Mouse (Mus musculus): ENCODE measurements around the gene Tnp2.

DNA sequence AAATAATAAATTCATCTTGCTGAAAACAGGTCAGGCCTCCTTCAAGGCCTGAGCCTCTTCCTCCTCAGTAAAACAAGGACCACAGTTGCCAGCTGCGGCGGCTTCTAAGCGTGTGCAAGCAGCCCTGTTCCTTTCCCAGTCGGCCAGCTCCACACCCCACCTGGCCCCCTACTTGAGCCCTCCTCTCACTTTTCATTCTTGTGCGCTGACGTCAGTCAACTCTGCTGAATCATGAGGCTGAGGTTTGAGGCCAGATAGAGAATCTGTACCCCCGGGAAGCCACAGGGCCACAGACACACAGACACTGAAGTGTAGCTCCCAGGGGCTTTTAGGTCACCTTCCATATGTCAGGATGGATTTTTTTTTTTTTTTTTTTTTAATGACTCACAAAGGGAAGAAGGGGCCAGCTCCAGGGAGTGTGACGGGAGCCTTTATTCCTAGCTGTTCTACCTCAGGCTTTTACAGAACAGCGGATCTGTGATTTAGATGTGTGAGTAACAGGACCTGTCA is 6.5 kb downstream of the Tnp2 start:
- TF ChIP-seq CTCF (IDR thresholded peaks at IDR 0.05; ENCODE audit: borderline replicate concordance, insufficient read depth, low read length) (no peak), POLR2A (IDR thresholded peaks at IDR 0.05; ENCODE audit: low read depth, low read length) (0 out of 2 replicates have a peak, but pooled peaks have one; percentile 15)
